Mouse (Mus musculus): ENCODE results near the gene Erc2. TPM values are rescaled to one million over a fixed set of nuclear protein-coding genes. Genes with fewer than 3 reads are reported as not detected.

Erc2 gene
- total RNA-seq, 1 experiment from 2014 or later = not detected

DNA sequence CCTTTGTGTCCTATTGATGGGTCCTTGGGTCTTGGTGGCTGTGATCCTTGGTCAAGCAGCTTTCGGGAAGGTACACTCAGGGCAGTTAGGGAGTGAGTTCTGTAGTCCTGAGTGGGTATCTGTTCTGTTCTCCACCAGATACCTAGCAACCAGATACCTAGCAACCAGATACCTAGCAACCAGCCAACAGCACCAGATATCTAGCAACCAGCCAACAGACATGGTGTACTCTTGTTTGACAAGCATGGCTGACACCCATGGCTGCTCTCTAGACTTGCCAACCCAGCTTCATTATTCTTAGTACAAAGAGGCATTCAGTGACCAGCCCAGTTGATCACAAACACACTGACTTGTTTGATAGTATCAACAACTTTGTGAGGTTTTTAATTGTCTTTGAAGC lies 469.1 kb downstream of the Erc2 start:
- no peak for ATAC-seq (replicated peaks; ENCODE audit: insufficient number of reproducible peaks, low FRiP score, low TSS enrichment, poor library complexity, severe bottlenecking)

GRCm38 (mm10) chr14:28093214-28093613 lies 471.0 kb downstream of the Erc2 start:
- no peak for ATAC-seq (replicated peaks; ENCODE audit: insufficient number of reproducible peaks, low FRiP score, low TSS enrichment, poor library complexity, severe bottlenecking)

DNA sequence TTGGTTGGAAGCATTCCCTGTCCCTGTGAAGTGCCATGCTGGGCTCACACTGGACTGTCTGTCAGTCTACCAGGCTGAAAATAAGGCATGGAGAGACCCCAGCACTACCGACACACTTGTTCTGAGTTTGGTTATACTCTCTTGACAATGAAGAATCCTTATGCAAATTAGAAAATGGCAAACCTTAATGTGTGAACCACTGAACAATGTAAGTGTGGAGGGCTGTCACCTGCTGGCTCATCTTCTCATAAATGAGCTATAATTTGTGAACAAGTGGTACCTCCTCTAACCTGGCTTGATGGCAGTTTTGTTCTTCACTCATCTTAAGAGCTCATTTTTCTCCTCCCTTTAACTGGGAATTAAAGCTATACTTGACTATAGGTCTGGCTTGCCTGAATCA lies 471.7 kb downstream of the Erc2 start:
- no peak for ATAC-seq (replicated peaks; ENCODE audit: insufficient number of reproducible peaks, low FRiP score, low TSS enrichment, poor library complexity, severe bottlenecking)

DNA sequence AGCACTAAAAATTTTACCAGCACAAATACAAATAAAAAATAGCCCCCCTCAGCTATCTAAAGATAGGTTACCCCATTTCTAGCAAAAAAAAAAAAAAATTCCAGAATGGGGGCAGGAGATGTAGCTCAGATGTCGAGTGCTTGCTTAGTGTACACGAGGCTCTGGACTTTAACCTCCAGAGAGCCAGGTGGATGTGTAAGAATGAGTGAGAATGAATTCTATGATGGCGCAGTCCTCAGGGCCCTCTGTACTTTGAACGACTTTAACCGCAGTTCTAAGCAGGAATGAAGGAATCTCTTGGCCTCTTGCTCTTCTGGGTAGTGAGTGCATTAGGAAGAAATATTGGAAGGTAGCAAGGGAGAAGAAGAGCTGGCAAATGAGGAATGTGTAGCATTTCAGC lies 476.9 kb downstream of the Erc2 start:
- ATAC-seq (replicated peaks; ENCODE audit: insufficient number of reproducible peaks, low FRiP score, low TSS enrichment, poor library complexity, severe bottlenecking) = no peak

DNA sequence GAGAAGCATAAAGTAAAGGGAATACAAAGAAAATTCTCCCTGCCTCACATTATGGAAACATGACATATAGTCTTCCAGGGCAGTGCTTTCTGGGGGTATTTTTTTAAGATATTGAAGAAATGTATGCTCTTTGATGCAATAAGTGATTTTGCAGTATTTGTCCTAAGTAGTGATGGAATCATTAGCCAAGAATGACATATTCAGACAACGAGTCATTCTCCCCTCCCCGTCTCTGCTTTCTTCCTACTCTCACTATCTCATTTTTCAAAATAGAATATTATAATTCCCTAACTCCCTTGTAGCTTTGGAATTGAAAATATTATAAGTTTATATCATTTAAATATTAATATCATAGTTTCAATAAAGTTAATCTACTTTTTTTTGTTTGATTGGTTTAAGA lies 490.9 kb downstream of the Erc2 start:
- no peak for ATAC-seq (replicated peaks; ENCODE audit: insufficient number of reproducible peaks, low FRiP score, low TSS enrichment, poor library complexity, severe bottlenecking)

GRCm38 (mm10) chr14:28120851-28121250 lies 498.6 kb downstream of the Erc2 start:
- no peak for ATAC-seq (replicated peaks; ENCODE audit: insufficient number of reproducible peaks, low FRiP score, low TSS enrichment, poor library complexity, severe bottlenecking)

DNA sequence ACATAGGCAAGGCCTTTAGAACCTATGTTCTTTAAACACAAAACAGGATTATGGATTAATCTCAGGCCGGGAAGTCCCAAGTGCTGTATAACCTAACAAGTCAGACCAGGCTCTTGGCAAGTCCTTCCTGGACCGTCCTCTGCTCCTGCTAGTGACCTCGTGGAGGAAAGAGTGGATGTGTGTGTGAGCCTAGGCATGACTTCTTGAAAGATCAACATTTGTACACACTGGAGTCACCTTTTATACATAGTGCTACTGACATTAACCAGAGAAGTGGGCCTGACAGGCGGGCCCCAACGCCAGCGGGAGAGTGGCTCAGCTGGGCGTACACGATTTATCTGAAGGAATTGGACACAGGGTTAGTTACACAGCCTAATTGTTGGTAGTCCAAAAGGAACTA lies 504.6 kb downstream of the Erc2 start:
- ATAC-seq (replicated peaks; ENCODE audit: insufficient number of reproducible peaks, low FRiP score, low TSS enrichment, poor library complexity, severe bottlenecking) = no peak

- no peak for ATAC-seq (replicated peaks; ENCODE audit: insufficient number of reproducible peaks, low FRiP score, low TSS enrichment, poor library complexity, severe bottlenecking)
These were observed 506.8 kb downstream of the Erc2 start for GRCm38 (mm10) chr14:28128999-28129398.

DNA sequence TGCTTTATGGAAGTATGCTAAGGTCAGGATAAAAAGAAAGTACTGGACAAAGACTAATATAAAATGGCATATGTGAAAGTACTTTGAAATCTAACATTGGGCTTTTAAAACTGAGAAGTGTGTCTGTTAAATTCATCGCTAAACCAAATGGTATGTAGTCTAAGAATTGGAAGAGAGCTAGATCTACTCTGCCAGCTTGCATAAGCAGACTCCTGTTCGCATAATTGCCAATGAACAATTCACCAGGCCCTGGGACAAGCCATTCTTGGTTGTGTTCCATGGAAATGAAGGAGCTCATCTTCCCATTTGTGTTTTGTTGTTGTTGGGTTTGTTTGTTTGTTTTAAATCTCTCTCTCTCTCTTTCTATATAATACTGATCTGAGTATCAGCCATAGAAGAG lies 521.8 kb downstream of the Erc2 start:
- no peak for ATAC-seq (replicated peaks; ENCODE audit: insufficient number of reproducible peaks, low FRiP score, low TSS enrichment, poor library complexity, severe bottlenecking)

GRCm38 (mm10) chr14:28147201-28147600 lies 525.0 kb downstream of the Erc2 start:
- ATAC-seq (replicated peaks; ENCODE audit: insufficient number of reproducible peaks, low FRiP score, low TSS enrichment, poor library complexity, severe bottlenecking) = no peak

GRCm38 (mm10) chr14:28150942-28151341 lies 528.7 kb downstream of the Erc2 start:
- no peak for ATAC-seq (replicated peaks; ENCODE audit: insufficient number of reproducible peaks, low FRiP score, low TSS enrichment, poor library complexity, severe bottlenecking)

DNA sequence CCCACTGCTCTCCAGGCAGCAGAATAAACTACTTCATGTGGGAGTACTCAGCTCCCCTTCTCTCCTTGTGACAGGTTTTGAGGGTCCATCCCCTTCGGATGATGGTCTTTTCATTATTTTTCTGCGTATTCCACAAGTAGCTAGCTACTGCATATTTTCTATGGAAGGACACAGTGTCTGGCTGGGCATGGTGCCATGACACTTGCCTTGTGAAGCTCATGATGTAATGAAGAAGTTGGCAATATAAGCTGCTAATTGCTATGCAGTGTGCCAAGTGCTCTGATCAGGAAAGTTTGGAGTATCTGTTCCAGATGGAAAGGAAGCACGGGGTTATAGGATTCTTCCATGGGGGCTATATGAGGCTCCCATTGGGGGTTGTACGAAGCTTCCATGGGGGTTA lies 533.5 kb downstream of the Erc2 start:
- ATAC-seq (replicated peaks; ENCODE audit: insufficient number of reproducible peaks, low FRiP score, low TSS enrichment, poor library complexity, severe bottlenecking) = no peak

DNA sequence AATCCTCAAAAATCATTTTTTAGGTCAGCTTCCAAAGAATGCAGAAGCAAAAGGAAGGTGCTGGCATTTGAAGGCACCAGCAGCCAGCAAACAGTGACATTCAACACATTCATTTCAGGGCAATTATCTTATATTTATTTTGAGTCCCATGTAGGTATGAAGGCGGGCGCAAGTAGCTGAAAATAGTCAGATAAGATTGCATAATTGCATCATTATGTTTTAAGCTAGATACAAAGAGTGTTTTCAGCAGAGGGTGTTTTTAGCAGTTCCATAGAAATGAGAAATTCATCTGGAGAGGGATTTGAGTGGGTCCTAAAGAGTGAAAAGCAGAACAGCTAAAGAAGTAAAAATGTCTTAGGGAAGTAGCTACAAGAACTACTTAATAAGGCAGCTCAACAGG lies 538.6 kb downstream of the Erc2 start:
- no peak for ATAC-seq (replicated peaks; ENCODE audit: insufficient number of reproducible peaks, low FRiP score, low TSS enrichment, poor library complexity, severe bottlenecking)

DNA sequence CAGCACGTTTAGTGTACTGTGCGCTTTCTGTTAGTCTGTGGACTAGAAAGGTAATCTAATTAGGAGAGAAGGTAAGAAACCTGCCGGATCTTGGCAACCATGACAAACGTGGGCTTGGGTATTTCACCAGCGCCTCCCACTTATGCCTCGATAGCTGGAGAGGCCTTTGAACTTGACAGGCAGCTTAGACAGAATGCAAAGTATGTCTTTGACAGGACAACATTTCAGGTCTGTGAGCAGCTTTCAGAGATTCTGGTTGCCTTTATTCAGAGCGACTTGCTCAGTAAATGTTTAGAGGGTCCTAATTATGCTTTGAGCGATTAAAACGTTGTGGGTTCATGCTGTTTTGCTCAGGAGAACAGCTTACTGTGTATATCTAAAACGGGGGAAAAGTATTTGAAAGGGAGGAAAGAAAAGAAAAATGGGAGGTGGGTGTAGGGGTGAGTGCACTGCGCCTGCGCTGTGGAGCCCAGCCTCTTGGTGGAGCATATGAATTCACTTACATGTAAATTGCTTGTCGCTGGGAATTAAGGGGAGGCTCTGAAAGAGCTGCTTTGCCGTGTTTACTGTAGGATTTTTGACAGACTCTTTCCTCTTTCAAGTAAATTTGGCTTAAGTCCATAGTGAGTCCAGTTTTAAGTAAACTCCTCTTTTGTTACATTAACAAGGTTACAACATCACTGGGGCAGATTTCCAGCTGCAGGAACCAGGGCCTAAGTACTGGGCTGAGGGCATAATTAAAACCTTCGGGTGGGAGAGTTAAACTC lies 542.6 kb downstream of the Erc2 start:
- no peak for ATAC-seq (replicated peaks; ENCODE audit: insufficient number of reproducible peaks, low FRiP score, low TSS enrichment, poor library complexity, severe bottlenecking)

GRCm38 (mm10) chr14:28165621-28166211 lies 543.5 kb downstream of the Erc2 start:
- ATAC-seq (replicated peaks; ENCODE audit: insufficient number of reproducible peaks, low FRiP score, low TSS enrichment, poor library complexity, severe bottlenecking) = no peak

GRCm38 (mm10) chr14:28170711-28171110 lies 548.5 kb downstream of the Erc2 start:
- ATAC-seq (replicated peaks; ENCODE audit: insufficient number of reproducible peaks, low FRiP score, low TSS enrichment, poor library complexity, severe bottlenecking) = no peak

DNA sequence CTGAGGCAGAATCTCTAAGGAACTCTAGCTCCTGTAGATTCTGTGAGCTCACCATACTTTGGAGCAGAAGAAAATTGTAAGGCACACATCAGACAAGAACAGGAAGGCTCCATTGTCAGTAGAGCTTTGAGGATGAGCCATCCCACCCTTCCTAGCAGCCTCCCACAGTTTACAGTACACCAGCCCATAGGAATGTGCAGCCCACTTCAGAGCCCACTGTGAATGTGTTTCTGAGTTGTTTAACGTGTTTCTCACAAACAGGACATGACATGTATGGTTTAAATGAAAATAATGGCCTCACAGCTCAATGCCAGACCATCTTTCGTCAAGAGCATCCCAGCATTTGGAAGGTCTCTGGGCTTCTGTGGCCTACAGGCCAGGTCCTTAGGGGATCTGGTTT lies 549.1 kb downstream of the Erc2 start:
- no peak for ATAC-seq (replicated peaks; ENCODE audit: insufficient number of reproducible peaks, low FRiP score, low TSS enrichment, poor library complexity, severe bottlenecking)

- ATAC-seq (replicated peaks; ENCODE audit: insufficient number of reproducible peaks, low FRiP score, low TSS enrichment, poor library complexity, severe bottlenecking) = no peak
These were observed 551.5 kb downstream of the Erc2 start for GRCm38 (mm10) chr14:28173736-28174135.

- ATAC-seq (replicated peaks; ENCODE audit: insufficient number of reproducible peaks, low FRiP score, low TSS enrichment, poor library complexity, severe bottlenecking) = no peak
These were observed 559.0 kb downstream of the Erc2 start for GRCm38 (mm10) chr14:28181070-28181825.
